Mouse (Mus musculus): ENCODE measurements around the gene 5031439G07Rik.

DNA sequence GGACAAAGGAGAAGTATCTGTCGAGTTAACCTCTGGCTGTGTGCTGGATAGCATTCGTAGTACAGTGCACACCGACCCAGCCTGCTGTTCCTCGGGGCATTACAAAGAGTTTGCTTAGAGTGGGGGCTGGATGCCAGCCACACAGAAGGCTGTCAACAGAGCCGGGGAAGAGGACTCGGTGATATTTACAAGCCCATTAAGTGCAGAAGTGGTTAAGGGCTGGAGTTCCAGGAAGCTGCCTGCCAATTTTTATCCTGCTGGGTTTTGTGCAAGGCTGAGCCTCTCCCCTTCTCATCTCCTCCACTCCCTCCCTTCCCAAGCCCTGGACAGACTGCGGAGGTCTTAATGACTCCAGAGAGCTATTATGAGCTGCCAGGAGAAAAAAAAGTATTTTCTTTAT, 90.3 kb downstream of the 5031439G07Rik start:
- no peak for TF ChIP-seq CTCF (IDR thresholded peaks at IDR 0.05; ENCODE audit: insufficient read depth, low read length)
- no peak for TF ChIP-seq POLR2A (IDR thresholded peaks at IDR 0.05; ENCODE audit: borderline replicate concordance, extremely low read depth, low read depth, low read length)

Data from lung, adult 2 months (tissue).